Mouse (Mus musculus): ENCODE measurements at regions not wholly inside any gene's neighbourhood (a gene's known extent, or its start where the extent isn't known, plus 50 kb on each side); places are given as distances from the start of the nearest gene placed in this dataset.

DNA sequence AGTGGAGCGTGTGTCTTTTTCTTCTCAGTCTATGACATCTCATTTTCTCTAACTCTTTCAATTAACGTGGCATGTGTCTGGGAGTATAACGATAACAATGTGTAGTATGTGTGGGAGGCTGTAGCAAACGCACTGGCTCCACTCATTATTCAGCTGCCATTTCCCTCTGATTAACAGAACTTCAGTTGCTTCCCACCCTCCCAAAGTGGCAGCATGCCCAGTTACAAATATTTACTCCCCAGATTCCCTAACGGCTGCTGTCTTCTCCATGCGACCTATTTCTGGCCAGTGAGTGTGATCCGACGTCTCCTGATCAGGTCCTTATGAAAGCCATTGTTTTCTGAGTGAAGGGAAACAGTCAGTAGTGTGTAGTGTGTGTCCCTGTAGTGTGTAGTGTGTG lies 88.2 kb downstream of the Vcpkmt start:
- H3K27ac ChIP-seq (ENCODE audit: low read length), result no peak overlapping the region
- no peaks in the 10 kb centered on the region for H3K27me3 ChIP-seq (replicated peaks; ENCODE audit: control insufficient read depth, insufficient read depth, low read length)

GRCm38 (mm10) chr12:69489686-69490085 lies 93.1 kb downstream of the Vcpkmt start:
- WGBS, result 93% methylated on average over 10 of the region's 10 CpGs
- Histone ChIP-seq H3K4me2 (ENCODE audit: low read depth, low read length) (no peak overlapping the region), H3K27me3 (replicated peaks; ENCODE audit: control insufficient read depth, insufficient read depth, low read length) (no peaks in the 10 kb centered on the region), H3K4me1 (ENCODE audit: control insufficient read depth, insufficient read depth, low read length) (0 out of 2 replicates have a peak, but pooled peaks cover 4% of the 10 kb centered on the region), H3K9ac (ENCODE audit: low read depth, low read length) (no peak overlapping the region), H3K36me3 (ENCODE audit: control insufficient read depth, insufficient read depth, low read length) (no peaks in the 10 kb centered on the region), H3K9me3 (ENCODE audit: control insufficient read depth, low read length) (no peaks in the 10 kb centered on the region), H3K4me3 (ENCODE audit: low read length) (no peak overlapping the region), H3K27ac (ENCODE audit: low read length) (no peak overlapping the region)
- ATAC-seq, result no peak

More for the DNA sequence above, 88.2 kb downstream of the Vcpkmt start:
- no peak overlapping the region for H3K9ac ChIP-seq (ENCODE audit: low read depth, low read length)
- no peaks in the 10 kb centered on the region for H3K9me3 ChIP-seq (ENCODE audit: control insufficient read depth, low read length)
- WGBS, result 40% methylated on average over 8 of the region's 8 CpGs
- ATAC-seq, result no peak
- H3K4me1 ChIP-seq (ENCODE audit: control insufficient read depth, insufficient read depth, low read length), result peaks cover 6% of the 10 kb centered on the region; the same call in 1 of the 2 replicates
- no peak overlapping the region for H3K4me3 ChIP-seq (ENCODE audit: low read length)
- no peak overlapping the region for H3K4me2 ChIP-seq (ENCODE audit: low read depth, low read length)
- no peaks in the 10 kb centered on the region for H3K36me3 ChIP-seq (ENCODE audit: control insufficient read depth, insufficient read depth, low read length)

DNA sequence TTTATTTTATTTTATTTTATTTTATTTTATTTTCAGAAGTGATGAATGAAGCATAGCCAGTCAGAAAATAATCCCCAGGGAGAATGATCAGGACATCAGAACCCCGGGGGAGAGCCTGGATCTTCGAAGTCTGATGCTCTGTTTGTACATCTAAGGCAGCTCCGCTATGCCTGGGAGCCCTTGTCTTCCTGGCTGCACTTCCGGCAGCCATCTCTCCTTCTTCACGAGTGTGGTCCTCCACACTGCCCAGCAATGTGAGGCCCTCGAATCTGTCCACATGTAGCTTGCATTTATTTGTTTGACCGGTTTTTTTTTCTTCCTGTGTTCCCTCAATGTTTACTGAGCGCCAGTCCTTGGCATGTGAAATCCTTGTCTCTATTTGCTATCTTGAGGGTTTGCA lies 95.9 kb downstream of the Vcpkmt start:
- no peaks in the 10 kb centered on the region for H3K27me3 ChIP-seq (replicated peaks; ENCODE audit: control insufficient read depth, insufficient read depth, low read length)
- no peak overlapping the region for H3K4me2 ChIP-seq (ENCODE audit: low read depth, low read length)
- H3K9me3 ChIP-seq (ENCODE audit: control insufficient read depth, low read length), result no peaks in the 10 kb centered on the region
- 0 out of 2 replicates have a peak, but pooled peaks cover 4% of the 10 kb centered on the region for H3K4me1 ChIP-seq (ENCODE audit: control insufficient read depth, insufficient read depth, low read length)
- H3K4me3 ChIP-seq (ENCODE audit: low read length), result no peak overlapping the region
- ATAC-seq, result no peak
- H3K27ac ChIP-seq (ENCODE audit: low read length), result no peak overlapping the region
- H3K9ac ChIP-seq (ENCODE audit: low read depth, low read length), result no peak overlapping the region
- 62% methylated on average over 8 of the region's 8 CpGs for WGBS
- H3K36me3 ChIP-seq (ENCODE audit: control insufficient read depth, insufficient read depth, low read length), result no peaks in the 10 kb centered on the region

- Histone ChIP-seq H3K4me3 (ENCODE audit: low read length) (no peak overlapping the region), H3K9ac (ENCODE audit: low read depth, low read length) (no peak overlapping the region), H3K4me1 (ENCODE audit: control insufficient read depth, insufficient read depth, low read length) (0 out of 2 replicates have a peak, but pooled peaks cover 4% of the 10 kb centered on the region), H3K9me3 (ENCODE audit: control insufficient read depth, low read length) (no peaks in the 10 kb centered on the region), H3K4me2 (ENCODE audit: low read depth, low read length) (peak overlapping the region; percentile 1; the same call in 1 of the 2 replicates), H3K27me3 (replicated peaks; ENCODE audit: control insufficient read depth, insufficient read depth, low read length) (no peaks in the 10 kb centered on the region), H3K27ac (ENCODE audit: low read length) (no peak overlapping the region), H3K36me3 (ENCODE audit: control insufficient read depth, insufficient read depth, low read length) (no peaks in the 10 kb centered on the region)
- 39% methylated on average over 14 of the region's 14 CpGs for WGBS
- peak; percentile 38; the same call in 1 of the 2 replicates for ATAC-seq
Measured at GRCm38 (mm10) chr12:69485652-69486651, 96.9 kb downstream of the Vcpkmt start.

DNA sequence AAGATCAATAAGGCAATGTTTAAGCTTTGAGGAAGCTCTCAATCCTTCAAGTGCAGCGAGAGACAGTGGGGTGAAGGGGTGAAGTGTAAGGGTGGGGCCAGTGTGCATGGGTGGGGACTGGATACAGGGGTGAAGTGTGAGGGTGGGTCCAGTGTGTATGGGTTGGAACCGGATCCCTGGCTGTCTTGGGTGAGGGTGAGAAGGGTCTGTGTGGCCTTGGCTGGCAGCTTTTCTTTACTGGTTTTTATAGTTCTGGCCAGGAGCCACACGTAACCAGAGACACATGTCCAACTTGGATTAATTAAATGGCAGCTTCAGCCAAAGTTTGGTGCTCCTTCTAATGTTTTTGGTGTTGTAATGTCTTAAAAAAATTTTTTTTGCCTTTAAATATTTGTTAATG lies 101.4 kb downstream of the Vcpkmt start:
- Histone ChIP-seq H3K4me2 (ENCODE audit: low read depth, low read length) (no peak overlapping the region), H3K9ac (ENCODE audit: low read depth, low read length) (no peak overlapping the region), H3K27me3 (replicated peaks; ENCODE audit: control insufficient read depth, insufficient read depth, low read length) (no peaks in the 10 kb centered on the region), H3K4me1 (ENCODE audit: control insufficient read depth, insufficient read depth, low read length) (peaks cover 10% of the 10 kb centered on the region; the same call in 1 of the 2 replicates), H3K27ac (ENCODE audit: low read length) (no peak overlapping the region), H3K9me3 (ENCODE audit: control insufficient read depth, low read length) (no peaks in the 10 kb centered on the region), H3K36me3 (ENCODE audit: control insufficient read depth, insufficient read depth, low read length) (no peaks in the 10 kb centered on the region), H3K4me3 (ENCODE audit: low read length) (no peak overlapping the region)
- WGBS, result 70% methylated on average over 3 of the region's 3 CpGs
- ATAC-seq, result no peak

- ATAC-seq, result no peak
- 27% methylated on average over 18 of the region's 18 CpGs for WGBS
- Histone ChIP-seq H3K27me3 (replicated peaks; ENCODE audit: control insufficient read depth, insufficient read depth, low read length) (no peaks in the 10 kb centered on the region), H3K36me3 (ENCODE audit: control insufficient read depth, insufficient read depth, low read length) (no peaks in the 10 kb centered on the region), H3K9ac (ENCODE audit: low read depth, low read length) (peak overlapping the region; percentile 49), H3K4me2 (ENCODE audit: low read depth, low read length) (0 out of 2 replicates have a peak overlapping the region, but pooled peaks have one; percentile 22), H3K4me1 (ENCODE audit: control insufficient read depth, insufficient read depth, low read length) (peaks cover 15% of the 10 kb centered on the region), H3K27ac (ENCODE audit: low read length) (no peak overlapping the region), H3K4me3 (ENCODE audit: low read length) (no peak overlapping the region), H3K9me3 (ENCODE audit: control insufficient read depth, low read length) (no peaks in the 10 kb centered on the region)
Measured at GRCm38 (mm10) chr12:69476631-69477091, 104.4 kb upstream of the Gm9887 start.

- no peak overlapping the region for H3K4me2 ChIP-seq (ENCODE audit: low read depth, low read length)
- peaks cover 15% of the 10 kb centered on the region for H3K4me1 ChIP-seq (ENCODE audit: control insufficient read depth, insufficient read depth, low read length)
- H3K9me3 ChIP-seq (ENCODE audit: control insufficient read depth, low read length), result no peaks in the 10 kb centered on the region
- H3K4me3 ChIP-seq (ENCODE audit: low read length), result no peak overlapping the region
- no peak overlapping the region for H3K27ac ChIP-seq (ENCODE audit: low read length)
- H3K27me3 ChIP-seq (replicated peaks; ENCODE audit: control insufficient read depth, insufficient read depth, low read length), result no peaks in the 10 kb centered on the region
- WGBS, result 80% methylated on average over 4 of the region's 4 CpGs
- H3K9ac ChIP-seq (ENCODE audit: low read depth, low read length), result no peak overlapping the region
- H3K36me3 ChIP-seq (ENCODE audit: control insufficient read depth, insufficient read depth, low read length), result no peaks in the 10 kb centered on the region
- no peak for ATAC-seq
Measured at GRCm38 (mm10) chr12:69476131-69476530, 103.9 kb upstream of the Gm9887 start.

DNA sequence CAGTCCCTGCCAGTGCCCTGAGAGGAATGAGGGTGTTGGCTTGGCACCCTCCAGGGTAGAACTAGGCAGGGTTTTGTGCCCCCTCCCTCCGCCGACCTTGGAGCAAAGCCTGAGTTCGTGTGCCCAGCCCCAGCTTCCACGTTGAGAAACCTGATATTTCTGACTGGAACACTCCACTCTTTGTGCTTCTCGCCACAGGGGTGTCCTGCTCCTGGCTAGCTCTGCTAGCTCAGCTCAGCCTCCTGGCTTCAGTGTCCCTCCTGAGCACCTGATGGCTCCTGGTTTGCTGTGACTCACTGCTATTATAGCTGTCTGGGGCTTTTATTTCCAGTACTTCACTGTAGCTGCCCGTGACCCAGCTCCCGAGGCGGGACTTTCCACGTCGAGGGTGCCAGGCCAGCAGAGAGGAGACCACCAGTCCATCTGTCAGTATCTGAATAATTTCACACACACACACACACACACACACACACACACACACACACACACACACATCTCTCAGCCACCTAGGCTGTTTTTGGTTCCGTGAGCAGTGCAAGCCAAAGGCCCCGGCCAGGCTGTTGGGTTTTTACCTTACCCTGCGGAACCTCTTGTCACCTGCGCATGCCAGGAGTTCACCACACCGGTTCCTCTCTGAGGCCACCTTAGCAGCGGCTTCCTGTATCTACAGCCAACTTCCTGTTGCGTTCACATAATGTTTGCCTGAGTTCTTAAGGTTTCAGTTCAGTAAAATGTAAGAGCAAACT lies 102.8 kb upstream of the Gm9887 start:
- peaks cover 15% of the 10 kb centered on the region for H3K4me1 ChIP-seq (ENCODE audit: control insufficient read depth, insufficient read depth, low read length)
- H3K36me3 ChIP-seq (ENCODE audit: control insufficient read depth, insufficient read depth, low read length), result no peaks in the 10 kb centered on the region
- H3K4me2 ChIP-seq (ENCODE audit: low read depth, low read length), result no peak overlapping the region
- ATAC-seq, result peak; percentile 45
- H3K4me3 ChIP-seq (ENCODE audit: low read length), result no peak overlapping the region
- no peaks in the 10 kb centered on the region for H3K9me3 ChIP-seq (ENCODE audit: control insufficient read depth, low read length)
- no peaks in the 10 kb centered on the region for H3K27me3 ChIP-seq (replicated peaks; ENCODE audit: control insufficient read depth, insufficient read depth, low read length)
- H3K27ac ChIP-seq (ENCODE audit: low read length), result no peak overlapping the region
- WGBS, result 66% methylated on average over 17 of the region's 17 CpGs
- no peak overlapping the region for H3K9ac ChIP-seq (ENCODE audit: low read depth, low read length)

All from intestine, embryonic 16.5 days (tissue).